Mouse (Mus musculus) midbrain, embryonic 13.5 days (tissue): Measurements from ENCODE around the gene Pdzd11. TPM values are rescaled to one million over a fixed set of nuclear protein-coding genes. Genes with fewer than 3 reads are reported as not detected.

ENCODE experiments used
- ATAC-seq: fragments of 200-750 bp; cut with Nextera tagmentation; 2 replicates; pipeline ENCODE4 v1.8.0; 2017; ENCODE audit warnings: mild to moderate bottlenecking, moderate TSS enrichment, moderate library complexity
- H3K27ac ChIP-seq: fragments of 300-500 bp; sonication (generic); 2 replicates; pipeline ENCODE4 v1.5.1; 2015; ENCODE audit warnings: inconsistent platforms, mild to moderate bottlenecking, moderate library complexity
- H3K27me3 ChIP-seq: fragments of 300-500 bp; sonication (generic); 2 replicates; pipeline ENCODE4 v1.6.1; 2015; ENCODE audit warnings: mild to moderate bottlenecking, inconsistent platforms
- H3K36me3 ChIP-seq: fragments of 300-500 bp; sonication (generic); 2 replicates; pipeline ENCODE4 v1.6.1; 2015; ENCODE audit warnings: mild to moderate bottlenecking, inconsistent platforms
- H3K4me1 ChIP-seq: fragments of 300-500 bp; sonication (generic); replicated peaks from 2 replicates; pipeline ENCODE4 v1.6.1; 2015; ENCODE audit warnings: inconsistent platforms
- H3K4me2 ChIP-seq: fragments of 300-500 bp; sonication (generic); replicated peaks from 2 replicates; pipeline ENCODE4 v1.6.1; 2015; ENCODE audit warnings: moderate library complexity, mild to moderate bottlenecking, inconsistent platforms
- H3K4me3 ChIP-seq: fragments of 300-500 bp; sonication (generic); replicated peaks from 2 replicates; pipeline ENCODE4 v1.5.1; 2015; ENCODE audit warnings: mild to moderate bottlenecking, inconsistent platforms
- H3K9ac ChIP-seq: fragments of 300-500 bp; sonication (generic); replicated peaks from 2 replicates; pipeline ENCODE4 v1.6.1; 2015; ENCODE audit warnings: mild to moderate bottlenecking, inconsistent platforms
- H3K9me3 ChIP-seq: fragments of 300-500 bp; sonication (generic); 2 replicates; pipeline ENCODE4 v1.6.1; 2016; ENCODE audit warnings: mild to moderate bottlenecking, inconsistent platforms
- WGBS: fragments of 180-500 bp; shearing (Covaris S2); methylation state at CpG from one replicate; pipeline ENCODE4 v1.1.7; 2015; 5-methylcytosine and 5-hydroxymethylcytosine counted together
- polyA plus RNA-seq: library from polyadenylated mRNA; unstranded; fragments of >200 nt; fragmentation: Nextera tagmentation; extraction: Ambion mirVana; gene quantifications from 2 replicates; pipeline ENCODE4 v1.2.1, GENCODE M21; 2015

Pdzd11 gene
- polyA plus RNA-seq: 121 and 135 TPM in 2 replicates

- H3K4me2 ChIP-seq: peak within 1 kb of the TSS; percentile 70
- 20% methylated on average over 62 of the region's 62 CpGs for WGBS
- H3K36me3 ChIP-seq: peaks cover 16% of the 10 kb centered on the region
- peak within 1 kb of the TSS; percentile 54 for H3K4me3 ChIP-seq
- peaks cover 12% of the 10 kb centered on the region for H3K4me1 ChIP-seq
- H3K27ac ChIP-seq: no peak within 1 kb of the TSS
- H3K9me3 ChIP-seq: no peaks in the 10 kb centered on the region
- peak within 1 kb of the TSS; percentile 58 for H3K9ac ChIP-seq
- H3K27me3 ChIP-seq: no peaks in the 10 kb centered on the region
- peak; percentile 100 for ATAC-seq
These were observed at the start of gene Pdzd11 for GRCm38 (mm10) chrX:100625802-100626793. Gene Pdzd11 (minus strand): TSS chrX:100626568.

DNA sequence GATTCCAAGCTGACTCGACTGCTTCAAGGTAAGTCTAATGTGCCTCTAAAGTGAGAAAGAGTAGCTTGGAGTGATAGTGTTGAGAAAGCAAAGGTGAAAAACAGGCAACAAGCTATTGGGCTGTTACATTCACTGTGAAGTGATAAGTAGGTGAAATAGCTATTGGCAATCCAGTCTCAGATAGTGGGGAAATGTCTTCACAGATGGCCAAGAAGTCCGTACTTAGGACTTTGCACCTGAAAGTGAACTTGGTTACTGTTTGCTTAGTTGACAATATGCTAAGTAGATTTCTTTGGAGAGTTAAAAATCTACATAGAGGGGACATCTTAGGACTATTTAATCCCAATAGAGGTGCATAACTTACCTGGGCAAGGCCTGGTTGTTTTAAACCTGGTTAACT is 38.5 kb upstream of the Pdzd11 start:
- H3K27ac ChIP-seq: no peak overlapping the region
- no peaks in the 10 kb centered on the region for H3K4me1 ChIP-seq
- H3K36me3 ChIP-seq: no peaks in the 10 kb centered on the region
- no peak overlapping the region for H3K4me2 ChIP-seq
- H3K27me3 ChIP-seq: no peaks in the 10 kb centered on the region
- no peaks in the 10 kb centered on the region for H3K9me3 ChIP-seq
- H3K9ac ChIP-seq: no peak overlapping the region
- no peak overlapping the region for H3K4me3 ChIP-seq
- no peak for ATAC-seq
- WGBS: 90% methylated on average over 2 of the region's 2 CpGs

DNA sequence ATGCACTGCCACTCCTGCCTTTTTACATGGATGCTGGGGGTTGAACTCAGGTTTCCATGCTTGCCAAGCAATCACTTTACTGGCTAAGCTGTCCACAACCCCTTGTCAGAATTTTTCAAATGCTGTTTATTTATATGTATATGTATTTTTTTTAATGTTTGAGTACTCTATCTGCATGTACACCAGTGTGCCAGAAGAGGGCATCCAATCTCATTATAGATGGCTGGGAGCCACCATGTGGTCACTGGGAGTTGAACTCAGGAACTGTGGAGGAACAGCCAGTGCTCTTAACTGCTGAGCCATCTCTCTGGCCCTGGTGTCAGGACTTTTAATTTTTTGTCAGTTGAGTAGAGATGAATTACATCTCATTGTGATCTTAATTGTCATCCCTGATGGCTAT is 26.5 kb upstream of the Pdzd11 start:
- no peak overlapping the region for H3K9ac ChIP-seq
- no peaks in the 10 kb centered on the region for H3K4me1 ChIP-seq
- no peaks in the 10 kb centered on the region for H3K27me3 ChIP-seq
- no peaks in the 10 kb centered on the region for H3K9me3 ChIP-seq
- H3K36me3 ChIP-seq: no peaks in the 10 kb centered on the region
- no peak overlapping the region for H3K27ac ChIP-seq
- no peak overlapping the region for H3K4me2 ChIP-seq
- no peak overlapping the region for H3K4me3 ChIP-seq
- no peak for ATAC-seq

DNA sequence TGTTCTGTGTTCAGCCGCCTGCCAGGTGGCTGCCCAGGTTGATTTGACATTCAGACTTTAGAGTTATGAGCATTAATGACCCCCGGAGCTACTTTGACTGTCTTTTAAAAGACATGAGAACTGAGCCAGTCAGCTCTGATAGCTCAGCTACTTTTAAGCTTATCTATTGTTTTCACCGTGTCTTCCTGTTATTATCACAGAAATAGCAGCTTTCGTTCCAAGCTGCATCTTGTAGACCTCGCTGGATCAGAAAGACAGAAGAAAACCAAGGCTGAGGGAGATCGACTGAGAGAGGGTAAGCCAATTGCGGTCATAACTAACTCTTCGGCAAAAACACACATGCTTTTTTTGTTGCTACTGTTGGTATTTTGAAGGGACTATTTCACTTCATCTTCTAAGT is 12.1 kb upstream of the Pdzd11 start:
- Histone ChIP-seq H3K4me3 (no peak overlapping the region), H3K9me3 (no peaks in the 10 kb centered on the region), H3K4me1 (no peaks in the 10 kb centered on the region), H3K27ac (no peak overlapping the region), H3K9ac (no peak overlapping the region), H3K36me3 (0 out of 2 replicates have a peak, but pooled peaks cover 3% of the 10 kb centered on the region), H3K4me2 (no peak overlapping the region), H3K27me3 (0 out of 2 replicates have a peak, but pooled peaks cover 3% of the 10 kb centered on the region)
- ATAC-seq: no peak
- 91% methylated on average over 8 of the region's 8 CpGs for WGBS

- H3K27me3 ChIP-seq: no peaks in the 10 kb centered on the region
- H3K4me1 ChIP-seq: peaks cover 12% of the 10 kb centered on the region
- no peak overlapping the region for H3K27ac ChIP-seq
- WGBS: 76% methylated on average over 2 of the region's 2 CpGs
- H3K9ac ChIP-seq: no peak overlapping the region
- no peak for ATAC-seq
- H3K36me3 ChIP-seq: no peaks in the 10 kb centered on the region
- H3K4me2 ChIP-seq: no peak overlapping the region
- no peaks in the 10 kb centered on the region for H3K9me3 ChIP-seq
- H3K4me3 ChIP-seq: no peak overlapping the region
These were observed 2.7 kb upstream of the Pdzd11 start for GRCm38 (mm10) chrX:100629076-100629475.

DNA sequence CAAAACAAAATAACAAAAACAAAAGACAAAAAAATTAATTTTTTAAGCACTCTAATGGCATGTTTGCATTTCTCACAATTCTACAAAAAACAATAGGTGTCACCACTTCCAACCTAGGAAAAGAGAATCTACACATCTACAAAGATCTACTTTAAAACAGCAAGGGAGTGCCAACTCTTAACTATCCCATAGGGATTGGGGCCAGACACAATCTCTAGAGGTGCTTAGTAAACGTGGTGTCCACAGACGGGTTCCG is 894 bp downstream of the Pdzd11 start, which contains the start of gene Kif4:
Kif4 (plus strand) TSS at position 192 of the 256 bp plus-strand sequence.
- Histone ChIP-seq H3K27ac (no peak within 1 kb of the TSS), H3K9me3 (no peaks in the 10 kb centered on the region), H3K4me1 (peaks cover 12% of the 10 kb centered on the region), H3K9ac (peak within 1 kb of the TSS; percentile 58), H3K27me3 (no peaks in the 10 kb centered on the region), H3K36me3 (peaks cover 16% of the 10 kb centered on the region), H3K4me3 (peak within 1 kb of the TSS; percentile 54), H3K4me2 (peak within 1 kb of the TSS; percentile 70)
- no peak for ATAC-seq
- WGBS: 19% methylated on average over 3 of the region's 3 CpGs

GRCm38 (mm10) chrX:100625146-100625545 is 1.2 kb downstream of the Pdzd11 start:
- peak overlapping the region; percentile 58 for H3K9ac ChIP-seq
- H3K4me2 ChIP-seq: peak overlapping the region; percentile 70
- peaks cover 12% of the 10 kb centered on the region for H3K4me1 ChIP-seq
- peak overlapping the region; percentile 54 for H3K4me3 ChIP-seq
- H3K27me3 ChIP-seq: no peaks in the 10 kb centered on the region
- no peak for ATAC-seq
- no peaks in the 10 kb centered on the region for H3K9me3 ChIP-seq
- 47% methylated on average over 7 of the region's 7 CpGs for WGBS
- peaks cover 16% of the 10 kb centered on the region for H3K36me3 ChIP-seq
- no peak overlapping the region for H3K27ac ChIP-seq

DNA sequence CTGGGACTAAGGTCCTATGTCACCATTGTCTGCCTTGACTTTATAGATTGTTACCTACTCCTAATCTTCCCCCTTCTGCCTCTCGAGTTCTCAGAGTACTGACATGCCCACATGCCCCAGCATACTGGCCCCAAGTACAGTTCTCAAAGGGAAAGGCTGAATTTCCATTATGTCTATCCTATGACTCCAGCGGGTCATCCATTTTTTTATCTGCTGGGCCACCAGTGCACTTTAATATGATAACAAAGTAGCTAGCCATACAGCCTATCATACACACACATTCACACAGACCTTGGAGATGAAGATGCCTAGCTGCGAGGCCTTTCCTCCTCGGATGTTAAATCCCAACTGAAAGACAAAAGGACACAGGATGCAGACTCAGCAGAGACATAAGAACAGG is 2.1 kb downstream of the Pdzd11 start:
- Histone ChIP-seq H3K4me2 (no peak overlapping the region), H3K4me1 (peaks cover 12% of the 10 kb centered on the region), H3K36me3 (peaks cover 16% of the 10 kb centered on the region), H3K27ac (no peak overlapping the region), H3K9ac (no peak overlapping the region), H3K27me3 (no peaks in the 10 kb centered on the region; the same call in 1 of the 2 replicates), H3K9me3 (no peaks in the 10 kb centered on the region), H3K4me3 (no peak overlapping the region)
- WGBS: 87% methylated on average over 4 of the region's 4 CpGs
- no peak for ATAC-seq

DNA sequence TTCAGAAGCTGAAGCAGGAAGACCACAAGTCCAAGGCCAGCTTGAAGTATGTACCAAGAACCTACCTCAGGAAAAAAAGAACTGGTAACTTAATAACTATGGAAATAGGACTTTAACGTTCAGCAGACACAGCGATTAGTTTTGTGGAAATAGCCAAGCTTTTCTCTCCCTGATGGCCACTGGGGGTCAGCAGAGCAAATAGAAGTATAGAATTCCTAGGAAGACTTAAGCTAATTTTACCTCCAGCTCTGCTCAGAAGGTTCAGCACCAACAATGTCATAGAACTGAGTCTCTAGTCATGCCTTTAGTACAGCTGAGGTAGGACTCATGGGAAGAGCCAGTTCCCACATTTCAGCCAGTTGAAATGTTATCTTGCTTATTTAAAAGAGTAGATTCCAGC is 5.0 kb downstream of the Pdzd11 start:
- Histone ChIP-seq H3K9ac (no peak overlapping the region), H3K4me3 (no peak overlapping the region), H3K36me3 (peaks cover 16% of the 10 kb centered on the region), H3K4me2 (no peak overlapping the region), H3K9me3 (no peaks in the 10 kb centered on the region), H3K27ac (no peak overlapping the region), H3K4me1 (peaks cover 9% of the 10 kb centered on the region), H3K27me3 (no peaks in the 10 kb centered on the region; the same call in 1 of the 2 replicates)
- no peak for ATAC-seq
- WGBS: 67% methylated on average over 2 of the region's 2 CpGs

- no peaks in the 10 kb centered on the region for H3K4me1 ChIP-seq
- no peaks in the 10 kb centered on the region for H3K9me3 ChIP-seq
- H3K27me3 ChIP-seq: no peaks in the 10 kb centered on the region; the same call in 1 of the 2 replicates
- no peak for ATAC-seq
- H3K4me2 ChIP-seq: no peak overlapping the region
- WGBS: 80% methylated on average over 3 of the region's 3 CpGs
- H3K36me3 ChIP-seq: peaks cover 13% of the 10 kb centered on the region
- no peak overlapping the region for H3K9ac ChIP-seq
- H3K4me3 ChIP-seq: no peak overlapping the region
- H3K27ac ChIP-seq: no peak overlapping the region
These were observed 7.9 kb downstream of the Pdzd11 start for GRCm38 (mm10) chrX:100618488-100618887.

- no peak within 1 kb of the TSS for H3K4me2 ChIP-seq
- H3K27me3 ChIP-seq: no peaks in the 10 kb centered on the region; the same call in 1 of the 2 replicates
- H3K27ac ChIP-seq: no peak within 1 kb of the TSS
- WGBS: 48% methylated on average over 1 of the region's 1 CpGs
- no peaks in the 10 kb centered on the region for H3K36me3 ChIP-seq
- H3K4me3 ChIP-seq: no peak within 1 kb of the TSS
- H3K4me1 ChIP-seq: no peaks in the 10 kb centered on the region
- H3K9me3 ChIP-seq: no peaks in the 10 kb centered on the region
- ATAC-seq: no peak
- no peak within 1 kb of the TSS for H3K9ac ChIP-seq
These were observed 21.1 kb downstream of the Pdzd11 start, which contains the start of gene Arr3 for GRCm38 (mm10) chrX:100605314-100605713. Gene Arr3 (plus strand): TSS chrX:100605497.

DNA sequence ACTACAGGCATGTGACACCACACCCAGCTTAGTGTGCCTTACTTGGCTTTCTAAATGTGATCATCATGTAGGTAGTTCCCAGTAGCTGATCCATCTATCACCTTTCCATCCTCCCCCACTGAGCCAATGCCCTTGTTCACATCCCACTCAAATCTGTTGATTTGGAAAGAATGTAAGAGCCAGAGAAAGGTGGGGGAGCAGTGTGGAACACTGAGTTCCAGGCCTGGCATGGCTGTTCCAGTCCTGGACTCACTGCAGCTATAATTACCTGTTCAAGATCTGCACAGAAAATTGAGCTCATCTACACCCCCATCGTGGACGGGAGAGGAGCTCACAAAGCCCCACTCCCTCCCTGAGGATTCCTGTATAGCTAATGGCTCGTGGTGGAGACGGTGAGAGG is 26.6 kb downstream of the Pdzd11 start:
- WGBS: 76% methylated on average over 4 of the region's 4 CpGs

More for the DNA sequence above, 26.6 kb downstream of the Pdzd11 start:
- no peak overlapping the region for H3K4me3 ChIP-seq
- no peak for ATAC-seq
- no peak overlapping the region for H3K9ac ChIP-seq
- H3K9me3 ChIP-seq: no peaks in the 10 kb centered on the region
- no peak overlapping the region for H3K4me2 ChIP-seq
- H3K27ac ChIP-seq: no peak overlapping the region
- no peaks in the 10 kb centered on the region for H3K36me3 ChIP-seq
- no peaks in the 10 kb centered on the region for H3K4me1 ChIP-seq
- no peaks in the 10 kb centered on the region; the same call in 1 of the 2 replicates for H3K27me3 ChIP-seq
